Mouse (Mus musculus) gastrocnemius, adult 18-20 months (tissue): Measurements from ENCODE around the gene Gadd45gip1. TPM values are rescaled to one million over a fixed set of nuclear protein-coding genes. Genes with fewer than 3 reads are reported as not detected.
A peak's percentile ranks its signal among the peaks of the same experiment; 100 is the strongest.

Experiments
- DNase-seq: peaks from one replicate; pipeline ENCODE4 v3.0.0; 2021; ENCODE audit warnings: low spot score
- total RNA-seq, 2 experiments: library from RNA; stranded (reverse); gene quantifications; 2 replicates each; pipeline ENCODE4 v1.2.3; 2021

The Gadd45gip1 gene
- total RNA-seq, 2 experiments from 2014 or later = 22.9 to 24.2 TPM

DNA sequence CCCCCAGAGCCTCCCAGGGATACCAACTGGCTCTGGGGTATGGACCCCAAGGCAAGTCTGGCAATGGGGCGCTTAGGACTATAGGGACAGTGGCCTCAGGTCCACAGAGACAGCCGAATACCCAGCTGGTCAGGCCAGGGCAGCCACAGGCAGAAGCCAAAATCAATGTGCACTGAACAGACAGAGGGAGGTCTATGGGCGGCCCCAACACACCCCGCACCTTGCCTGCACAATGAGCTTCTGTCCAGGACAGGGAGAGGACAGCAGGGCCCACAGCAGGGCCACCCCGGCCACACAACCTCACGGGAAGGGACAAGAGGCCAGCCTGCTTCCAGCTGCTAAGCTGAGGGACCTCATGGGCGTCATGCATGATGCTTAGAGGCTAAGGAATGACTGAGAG, 36.8 kb upstream of the Gadd45gip1 start:
- peak; percentile 21 for DNase-seq

DNA sequence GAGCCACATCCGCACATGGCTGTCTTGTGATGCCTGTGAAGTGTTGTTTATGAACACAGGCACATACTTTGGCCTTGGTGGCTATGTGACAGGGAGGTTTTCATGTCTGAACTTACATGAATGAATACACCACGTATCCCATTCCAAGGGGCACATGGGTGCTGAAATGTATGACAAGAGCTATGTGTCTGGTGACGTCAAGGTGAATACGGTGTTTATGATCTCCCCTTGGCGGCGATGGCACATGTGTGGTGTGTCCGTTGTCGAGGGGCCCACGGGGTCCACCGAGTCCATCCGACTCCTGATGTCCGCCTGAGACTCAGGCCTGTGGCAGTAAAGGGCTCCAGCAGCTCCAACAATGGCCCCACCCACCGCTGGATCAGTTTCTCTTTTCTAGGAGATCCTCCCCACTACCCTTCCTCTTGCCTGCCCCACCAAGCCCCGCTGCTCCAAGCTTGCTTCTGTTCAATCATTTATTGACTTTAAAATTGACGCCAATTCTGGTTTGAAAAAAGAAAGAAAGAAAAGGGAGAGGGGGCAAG, 34.0 kb upstream of the Gadd45gip1 start:
- no peak for DNase-seq

DNA sequence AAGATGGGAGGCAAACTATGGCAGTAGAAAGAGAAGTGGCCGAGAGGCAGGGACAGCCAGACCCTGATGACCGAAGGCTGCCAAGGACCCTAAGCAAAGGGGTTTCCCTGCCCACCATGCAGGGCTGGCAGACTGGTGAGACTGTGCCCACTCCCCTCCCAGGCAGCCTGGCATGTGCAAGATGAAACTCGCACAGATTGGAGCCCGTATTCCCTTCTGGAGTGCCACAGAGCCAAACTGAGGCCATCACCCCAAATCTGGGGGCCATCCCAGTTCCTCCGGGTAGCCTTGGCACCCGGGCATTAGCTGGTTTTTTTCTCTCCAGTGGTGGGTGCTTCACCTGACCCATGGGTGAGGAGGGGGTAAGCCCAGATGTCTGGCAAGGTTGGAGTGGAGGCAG, 33.4 kb upstream of the Gadd45gip1 start:
- no peak for DNase-seq

DNA sequence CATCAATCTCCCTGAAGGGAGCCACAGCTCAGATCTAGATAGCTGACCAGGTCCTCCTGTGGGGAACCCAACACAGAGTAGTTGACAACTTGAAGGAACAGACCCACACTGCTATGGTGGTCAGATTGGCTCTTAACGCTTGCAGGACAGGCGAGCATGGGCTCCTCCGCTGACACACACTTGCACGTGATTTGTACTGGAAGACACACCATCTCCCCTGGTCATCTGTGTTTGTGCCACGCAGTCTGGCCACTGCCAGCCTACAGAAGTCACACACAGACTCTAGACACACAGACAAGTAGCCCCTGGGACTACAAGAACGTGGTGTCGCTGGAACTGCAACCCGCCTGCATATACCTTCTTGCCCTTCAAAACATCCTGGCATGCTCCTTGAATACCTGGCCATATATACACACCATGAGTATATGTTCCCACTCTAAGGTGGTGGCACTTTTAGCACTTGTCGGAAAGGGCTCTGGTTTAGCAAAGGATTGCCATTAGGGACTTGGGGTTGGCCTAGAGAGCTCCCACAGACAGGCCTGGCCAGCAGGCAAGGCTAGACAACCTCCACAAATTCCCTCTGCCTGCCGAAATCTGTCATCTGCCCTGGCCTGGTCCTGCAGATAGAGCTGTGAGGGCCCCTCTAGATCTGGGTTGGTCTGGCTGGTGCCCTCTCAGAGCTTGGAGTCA, 32.7 kb upstream of the Gadd45gip1 start:
- no peak for DNase-seq

DNA sequence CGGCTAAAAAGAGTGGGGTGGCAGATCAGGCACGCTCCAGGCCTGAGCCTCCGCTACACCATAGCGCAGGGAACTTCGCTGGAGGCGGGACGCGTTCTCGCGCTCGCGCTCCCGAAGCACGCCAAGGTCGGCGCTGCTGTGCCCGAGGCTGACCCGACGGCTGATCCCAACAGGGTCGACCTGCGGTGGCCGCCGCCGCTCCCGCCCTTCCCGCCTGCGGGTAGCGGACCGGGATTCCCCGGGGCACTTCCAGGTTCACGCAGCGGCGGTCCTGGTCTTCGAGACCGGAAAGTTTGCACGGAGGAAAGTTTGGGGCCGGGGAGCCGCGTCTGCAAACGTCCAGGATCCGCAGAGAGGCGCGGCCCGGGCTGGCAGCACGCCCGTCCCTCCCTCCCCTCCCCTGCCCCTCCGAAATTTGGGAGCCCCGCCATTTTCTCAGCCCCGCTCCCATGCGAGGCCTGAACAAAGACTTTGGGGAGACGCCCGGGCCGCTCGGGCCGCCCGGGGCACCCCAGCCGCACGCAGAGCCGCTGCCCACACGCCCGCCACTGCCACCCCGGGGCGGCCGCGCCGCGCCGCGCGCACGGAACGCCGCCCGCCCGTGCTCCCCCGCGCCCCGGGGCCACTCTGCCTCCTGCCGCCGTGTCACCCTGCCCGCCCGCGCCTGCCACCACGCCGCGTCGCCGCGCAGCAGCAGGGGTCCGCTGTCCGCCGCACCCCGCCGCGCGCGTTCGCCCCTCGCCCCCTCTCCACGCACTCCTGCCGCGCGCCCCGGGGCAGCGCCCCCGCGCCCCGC, 32.0 kb upstream of the Gadd45gip1 start:
- peak; percentile 59 for DNase-seq

DNA sequence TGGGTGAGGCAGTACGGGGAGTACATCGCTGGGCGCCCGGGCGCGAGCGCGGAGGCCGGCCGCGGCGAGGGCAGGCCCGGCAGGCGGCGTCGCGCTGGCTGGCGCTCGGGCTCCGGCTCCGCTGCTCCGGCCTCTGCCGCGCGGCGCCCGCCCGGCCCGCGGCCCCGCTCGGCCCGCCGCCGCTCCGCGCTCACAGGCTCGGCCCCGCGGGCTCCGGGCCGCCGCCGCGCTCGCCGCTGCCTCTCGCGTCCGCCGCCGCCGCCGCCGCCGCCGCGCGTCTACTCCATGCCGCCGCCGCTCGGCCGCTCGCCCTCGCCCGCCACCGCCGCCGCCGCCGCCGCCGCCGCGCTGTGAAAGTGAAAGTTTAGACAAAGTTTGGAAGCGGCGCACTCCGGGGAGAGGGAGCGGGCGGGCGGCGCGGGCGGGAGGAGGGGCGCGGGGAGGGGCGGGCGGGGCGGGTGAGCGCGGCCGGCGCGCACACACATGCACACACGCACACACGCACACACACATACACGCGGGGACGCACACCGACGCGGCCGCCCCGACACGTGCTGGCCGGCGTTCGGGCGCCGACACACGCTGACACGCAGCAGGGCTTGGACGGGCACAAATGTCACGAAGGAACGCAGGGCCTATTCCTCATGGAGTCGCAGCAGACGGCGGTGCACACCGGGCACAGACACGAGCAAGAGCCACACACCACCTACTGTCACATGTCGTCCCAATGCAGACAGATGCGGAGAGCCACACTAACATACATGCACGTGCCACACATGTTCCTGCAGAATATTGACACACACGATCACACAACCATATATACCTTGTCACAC, 31.1 kb upstream of the Gadd45gip1 start, which contains the start of gene Nfix:
Nfix (minus strand) TSS at position 346 of the 833 bp plus-strand sequence.
- peak; percentile 69 for DNase-seq

DNA sequence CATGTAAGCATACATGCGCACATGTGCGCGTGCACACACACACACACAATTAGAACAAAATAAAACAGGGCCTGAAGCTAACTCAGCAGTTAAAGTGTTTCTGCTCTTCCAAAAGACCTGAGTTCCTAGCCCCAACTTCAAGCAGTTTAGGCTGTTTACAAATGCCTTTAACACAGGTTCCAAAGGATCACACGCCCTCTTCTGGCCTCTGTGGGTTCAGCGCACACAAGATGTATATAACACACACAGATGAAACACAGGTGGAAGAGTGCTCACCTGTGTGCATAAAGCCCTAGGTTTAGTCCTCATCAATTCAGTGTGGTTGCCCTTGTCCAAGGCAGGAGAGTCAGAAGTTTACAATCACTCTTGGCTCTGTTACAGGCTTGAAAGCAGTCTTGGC, 25.3 kb upstream of the Gadd45gip1 start:
- no peak for DNase-seq

DNA sequence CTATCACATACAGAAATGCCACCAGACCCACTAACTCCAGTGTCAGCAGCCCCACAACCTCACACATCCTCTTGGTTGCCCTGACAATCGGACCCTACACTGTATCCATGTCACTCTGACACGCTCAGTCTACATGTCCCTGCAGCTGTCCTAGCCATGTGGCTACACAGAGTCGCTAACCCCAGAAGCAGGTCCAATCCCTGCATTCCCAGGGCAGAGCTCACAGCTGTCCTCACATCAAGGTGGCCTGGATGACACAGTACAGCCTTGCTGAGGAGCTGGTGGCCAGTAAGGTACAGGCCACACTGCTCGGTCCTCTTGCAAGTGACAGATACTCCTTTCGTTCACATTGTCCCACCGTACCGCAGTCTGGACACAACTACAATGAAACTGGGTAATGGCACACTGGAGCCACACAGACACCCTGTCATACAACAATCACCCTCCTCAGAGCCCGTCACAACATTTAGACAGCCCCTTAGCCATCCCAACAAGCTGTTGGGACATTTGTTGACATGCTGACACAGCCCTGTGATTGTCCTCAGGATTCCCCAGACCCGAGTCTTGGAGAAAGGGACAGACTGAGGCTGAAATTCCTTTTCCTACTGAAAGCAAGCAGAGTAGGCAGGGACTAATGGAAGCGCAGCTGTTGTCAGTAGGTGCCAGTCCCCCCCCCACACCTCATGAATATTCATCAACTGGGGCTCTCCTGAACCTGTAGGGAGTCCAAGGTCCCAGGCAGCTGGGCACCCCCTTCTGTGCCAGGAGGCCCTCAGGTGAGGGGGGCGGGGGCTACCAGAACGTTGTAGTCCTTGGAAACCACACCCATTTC, 22.0 kb upstream of the Gadd45gip1 start:
- DNase-seq = no peak

DNA sequence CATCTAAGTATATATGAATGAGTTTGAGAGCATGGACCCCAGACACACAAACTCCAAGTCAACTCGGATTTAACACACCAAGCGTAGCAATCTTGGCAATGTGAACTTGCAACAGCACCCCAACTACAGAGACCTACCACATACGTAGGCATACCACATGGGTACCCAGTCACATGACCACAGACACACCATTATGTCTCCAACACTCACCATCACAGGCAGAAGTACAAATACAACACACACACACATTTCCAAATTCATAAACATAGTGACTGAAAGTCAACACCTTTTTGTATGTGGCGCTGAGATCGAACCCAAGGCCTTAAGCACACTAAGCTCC, 21.4 kb upstream of the Gadd45gip1 start:
- no peak for DNase-seq

DNA sequence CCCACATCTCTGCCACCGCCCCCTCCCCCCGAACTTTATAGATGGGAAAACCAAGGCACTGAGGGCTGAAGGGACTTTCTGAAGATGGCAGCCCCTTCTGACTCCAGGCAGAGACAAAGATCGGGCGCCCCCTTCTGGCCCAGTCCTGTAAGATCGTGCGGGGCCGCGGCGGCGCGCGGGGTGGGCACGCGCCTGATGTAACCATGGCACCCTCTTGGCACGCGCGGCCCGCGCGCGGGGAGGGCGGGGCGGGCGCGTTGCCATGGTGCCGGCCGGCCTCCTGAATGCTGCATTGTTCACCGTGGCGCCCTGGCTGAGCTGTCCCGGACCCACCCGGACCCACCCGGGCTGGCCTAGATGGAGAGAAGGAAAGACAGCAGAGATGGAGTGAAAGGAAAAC, 20.4 kb upstream of the Gadd45gip1 start:
- DNase-seq = peak; percentile 92

DNA sequence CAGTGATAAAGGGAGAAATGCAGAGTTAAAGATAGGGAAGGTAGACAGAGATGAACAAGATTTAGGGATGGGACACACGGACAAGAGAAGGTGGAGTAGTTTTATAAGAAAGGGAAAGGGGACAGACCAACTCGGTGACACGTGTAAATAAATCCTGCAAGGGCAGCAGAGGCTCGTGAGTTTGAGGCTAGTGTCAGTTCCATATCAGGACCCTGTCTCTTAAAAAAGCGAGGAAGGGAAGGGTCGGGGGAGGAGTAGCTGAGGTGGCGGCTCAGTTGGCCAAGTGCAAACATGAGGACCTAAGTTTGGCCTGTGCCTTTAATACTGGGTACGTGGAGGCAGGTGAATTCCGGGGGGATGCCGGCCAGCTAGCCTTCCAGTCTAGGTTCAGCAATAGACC, 20.0 kb upstream of the Gadd45gip1 start:
- no peak for DNase-seq

DNA sequence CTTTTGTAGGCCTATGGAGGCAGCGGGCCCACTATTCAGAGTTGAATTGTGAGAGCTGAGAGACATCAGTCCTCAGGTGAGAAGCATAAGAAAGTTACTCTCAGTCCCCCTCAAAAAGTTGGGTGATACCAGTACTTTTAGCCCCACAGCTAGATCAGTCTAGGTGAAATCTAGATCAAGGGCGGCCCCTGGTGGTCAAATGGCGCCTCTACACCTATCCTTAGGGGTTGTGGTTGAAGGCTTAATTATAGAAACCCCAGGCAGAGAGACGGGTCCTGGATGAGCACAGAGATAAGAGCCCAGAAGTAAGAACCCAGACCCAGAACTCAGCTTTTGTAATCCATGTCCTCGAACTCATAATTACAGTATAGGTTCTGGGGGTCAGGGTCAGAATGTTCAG, 18.3 kb upstream of the Gadd45gip1 start:
- DNase-seq = peak; percentile 91

DNA sequence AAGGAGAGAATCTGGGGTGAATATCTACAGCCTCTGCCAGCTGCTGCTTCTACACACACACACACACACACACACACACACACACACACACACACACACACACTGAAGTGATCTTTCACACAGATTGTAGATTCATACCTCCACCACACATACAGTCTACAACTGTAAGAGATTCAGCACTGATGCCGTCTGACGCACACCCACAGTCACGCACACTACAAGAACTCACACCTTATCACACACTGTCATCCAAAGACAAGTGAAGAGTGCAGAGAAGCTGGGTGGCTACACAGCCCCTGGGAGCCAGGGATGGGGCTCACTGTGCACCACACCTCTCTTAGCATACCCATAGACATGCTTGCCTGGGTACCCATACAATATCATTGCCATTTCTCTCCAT, 17.5 kb upstream of the Gadd45gip1 start:
- no peak for DNase-seq

DNA sequence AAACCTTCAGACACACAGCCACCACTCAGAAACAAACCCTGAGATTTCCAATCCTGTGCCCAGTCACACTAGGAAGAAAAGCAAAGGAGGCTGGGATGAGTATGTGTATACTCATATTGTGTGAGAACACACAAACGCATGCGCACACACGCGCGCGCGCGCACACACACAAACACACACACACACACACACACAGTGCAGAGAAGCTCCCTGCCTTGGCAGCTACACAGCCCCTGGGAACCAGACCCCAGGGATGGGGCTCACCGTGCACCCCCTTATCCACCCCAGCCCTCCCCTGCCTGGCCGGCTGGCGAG, 17.1 kb upstream of the Gadd45gip1 start:
- DNase-seq = no peak

DNA sequence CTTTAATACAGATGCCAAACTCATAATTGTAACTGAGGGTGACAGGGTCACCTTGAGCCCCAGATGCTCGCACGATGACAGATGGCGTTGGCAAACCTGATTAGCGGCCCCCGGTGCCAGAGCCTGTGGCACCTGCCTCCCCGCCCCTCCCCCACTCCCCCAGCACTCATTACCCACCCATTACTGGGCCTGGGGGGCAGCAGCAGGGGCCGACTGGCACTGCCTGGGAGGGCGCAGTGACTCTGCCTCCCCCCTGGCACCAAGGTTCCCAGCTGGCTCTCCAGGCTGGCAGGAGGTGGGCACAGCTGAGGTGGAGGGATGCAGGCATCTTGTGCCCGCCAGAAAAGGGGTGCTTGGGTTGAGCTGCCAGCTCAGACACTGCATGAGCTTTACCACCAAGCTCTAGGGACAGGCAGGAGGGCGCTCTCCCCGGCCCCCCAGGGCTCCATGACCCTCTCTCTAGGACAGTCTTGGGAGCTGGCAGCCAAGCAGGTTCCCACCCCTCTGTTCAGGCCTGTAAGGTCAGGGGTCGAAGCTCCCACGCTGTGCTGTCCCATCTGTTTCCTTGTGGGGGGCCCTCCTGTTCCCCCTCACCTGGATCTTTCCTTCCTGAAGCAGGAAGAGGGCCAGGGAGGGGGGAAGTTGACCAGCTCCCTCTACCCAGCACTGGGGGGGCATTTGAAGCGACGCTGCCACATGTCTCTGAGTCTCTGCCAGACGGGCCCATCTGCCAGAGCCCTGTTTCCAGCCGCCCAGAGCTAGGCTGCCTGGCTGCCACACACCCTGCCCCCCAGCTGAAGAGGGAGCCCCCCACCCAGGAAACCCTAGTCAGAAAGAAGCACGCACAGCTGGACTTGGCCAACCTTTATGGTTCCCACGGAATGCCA, 16.5 kb upstream of the Gadd45gip1 start:
- DNase-seq = no peak

DNA sequence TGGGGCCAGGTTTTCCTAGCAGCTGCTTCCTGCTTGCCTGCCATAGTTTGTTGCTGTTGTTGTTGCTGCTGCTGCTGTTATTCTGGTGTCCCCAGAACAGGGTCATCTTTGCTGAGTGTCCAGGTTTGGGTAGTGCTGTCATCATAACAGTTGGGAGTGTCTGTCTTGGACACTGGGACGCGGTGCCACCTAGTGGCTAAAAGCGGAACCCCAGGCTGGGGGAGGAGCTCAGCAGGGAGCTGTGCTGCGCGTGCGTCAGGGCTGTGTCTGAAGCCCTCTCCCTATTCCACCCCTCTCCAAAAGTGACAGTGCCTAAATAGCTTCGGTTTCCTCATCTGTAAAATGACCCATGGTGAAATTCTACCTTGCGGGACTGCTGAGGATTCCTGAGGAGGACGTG, 15.8 kb upstream of the Gadd45gip1 start:
- DNase-seq = peak; percentile 99

DNA sequence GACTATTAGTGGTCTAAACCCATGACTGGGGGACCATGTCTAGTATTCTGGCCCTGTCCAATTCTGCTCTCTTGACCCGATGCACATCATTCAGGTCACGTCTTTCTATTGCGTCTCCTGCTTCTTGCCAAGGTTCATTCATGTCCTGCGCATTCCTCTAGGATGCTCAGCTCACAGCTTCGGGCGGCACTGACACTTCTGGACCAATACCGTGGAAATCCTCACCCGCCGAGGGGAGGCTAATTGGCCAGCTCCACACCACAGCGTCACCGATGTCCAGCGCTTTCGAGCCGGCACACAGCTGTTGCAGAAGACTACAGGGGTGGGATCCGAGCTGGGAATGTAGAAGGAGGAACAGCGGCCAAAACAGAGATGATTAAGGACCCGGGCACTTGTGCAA, 15.2 kb upstream of the Gadd45gip1 start:
- no peak for DNase-seq

DNA sequence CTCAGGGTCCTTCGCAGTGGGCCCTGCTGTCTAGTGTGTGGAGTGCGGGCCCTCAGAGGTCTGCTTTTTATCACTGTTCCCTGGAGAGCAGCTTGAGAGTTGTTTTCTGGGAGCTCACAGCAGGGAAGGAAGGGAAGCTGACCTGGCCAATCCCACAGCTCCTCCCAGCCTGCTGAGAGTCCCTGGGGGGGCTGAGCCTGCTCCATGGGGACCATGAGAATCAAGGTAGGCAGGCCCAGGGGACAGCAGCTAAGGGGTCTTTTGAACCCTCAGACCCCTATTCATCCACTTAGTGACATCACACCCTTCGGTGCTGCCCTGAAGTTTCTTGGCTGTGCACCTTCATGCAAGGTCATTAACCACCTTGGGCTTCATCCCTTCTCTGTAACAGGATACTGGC, 8.6 kb upstream of the Gadd45gip1 start, which contains the start of gene Dand5:
Dand5 (minus strand) TSS at position 101 of the 400 bp plus-strand sequence.
- DNase-seq = no peak

DNA sequence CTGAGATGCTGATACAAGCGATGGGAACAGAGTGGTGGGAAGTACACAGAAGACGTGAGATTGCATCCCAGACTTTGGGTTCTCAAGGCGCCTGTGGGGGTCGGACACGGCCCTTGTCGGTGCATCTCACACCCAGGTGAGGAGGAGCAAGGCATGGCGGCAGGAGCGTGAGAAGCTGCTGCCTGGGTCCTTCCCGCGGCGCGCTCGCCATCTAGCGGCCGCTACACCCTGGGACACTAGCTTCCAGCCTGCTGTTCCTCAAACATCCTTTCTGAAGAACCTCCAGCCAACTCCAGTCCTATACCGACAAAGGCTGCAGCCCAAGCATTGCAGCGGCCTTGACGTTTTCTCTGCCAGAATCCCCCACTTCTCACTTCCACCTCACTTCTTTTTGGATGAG, 7.7 kb upstream of the Gadd45gip1 start:
- DNase-seq = no peak

DNA sequence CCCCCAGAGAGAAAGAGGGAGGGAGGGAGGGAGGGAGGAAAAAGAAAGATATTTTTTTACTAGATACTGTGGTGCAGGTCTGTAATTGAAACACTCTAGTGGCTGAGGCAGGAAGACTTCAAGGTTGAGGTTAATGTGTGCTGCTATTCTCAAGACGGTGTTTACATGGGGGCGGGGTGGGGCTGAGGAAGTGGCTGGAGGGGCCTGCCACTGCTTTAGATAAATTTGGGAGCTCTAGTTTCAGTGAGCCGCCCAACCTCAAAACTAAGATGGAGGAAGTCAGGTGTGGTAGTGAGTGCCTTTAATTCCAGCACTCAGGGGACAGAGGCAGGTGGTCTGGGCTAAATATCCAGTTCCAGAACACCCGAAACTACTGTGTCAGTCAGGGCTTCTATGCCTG, 5.7 kb upstream of the Gadd45gip1 start:
- DNase-seq = no peak
